Mouse (Mus musculus) thymus, adult 2 months (tissue): ENCODE results near the gene Mrgprb4. TPM values are rescaled to one million over a fixed set of nuclear protein-coding genes. Genes with fewer than 3 reads are reported as not detected.

Experiments
- DNase-seq: peaks from one replicate; pipeline ENCODE4 v3.0.0; 2021
- H3K27ac ChIP-seq: fragments of 200-500 bp; 2 replicates; pipeline ENCODE4 v1.5.1; 2012; ENCODE audit warnings: low read length, control low read depth; ENCODE audit not compliant: control insufficient read depth, insufficient read depth
- H3K27me3 ChIP-seq: fragments of 200-500 bp; 2 replicates; pipeline ENCODE4 v1.6.1; 2012; ENCODE audit warnings: mild to moderate bottlenecking, low read length, moderate library complexity, mixed read lengths; ENCODE audit not compliant: control insufficient read depth, insufficient read depth
- H3K36me3 ChIP-seq: fragments of 200-500 bp; 2 replicates; pipeline ENCODE4 v1.6.1; 2012; ENCODE audit warnings: mild to moderate bottlenecking, low read length, moderate library complexity; ENCODE audit not compliant: control insufficient read depth, insufficient read depth
- H3K4me1 ChIP-seq: fragments of 200-500 bp; replicated peaks from 2 replicates; pipeline ENCODE4 v1.6.1; 2012; ENCODE audit warnings: low read length; ENCODE audit not compliant: control insufficient read depth, insufficient read depth
- H3K4me3 ChIP-seq: fragments of 200-500 bp; 2 replicates; pipeline ENCODE4 v1.5.1; 2012; ENCODE audit warnings: mild to moderate bottlenecking, low read length, control low read depth, moderate library complexity; ENCODE audit not compliant: control insufficient read depth, insufficient read depth
- CTCF ChIP-seq: fragments of 200-500 bp; IDR thresholded peaks from 2 replicates; pipeline ENCODE4 v1.5.1; 2012; ENCODE audit warnings: mild to moderate bottlenecking, control low read depth, low read length, moderate library complexity, borderline replicate concordance; ENCODE audit not compliant: control insufficient read depth, poor library complexity, insufficient read depth; ENCODE audit errors: extremely low read depth
- POLR2A ChIP-seq: fragments of 200-500 bp; IDR thresholded peaks from 2 replicates; pipeline ENCODE4 v1.6.1; 2012; ENCODE audit warnings: mild to moderate bottlenecking, low read length, control low read depth, moderate library complexity; ENCODE audit not compliant: control insufficient read depth, poor library complexity, insufficient read depth; ENCODE audit errors: extremely low read depth
- WGBS: fragments of 180-500 bp; shearing (Covaris S2); methylation state at CpG from one replicate; pipeline ENCODE4 v1.1.7; 2018; 5-methylcytosine and 5-hydroxymethylcytosine counted together
- polyA plus RNA-seq: library from polyadenylated mRNA; depleted of rRNA; stranded (reverse); fragments of >200 nt; gene quantifications from 2 replicates; pipeline ENCODE4 v1.2.3, GENCODE M21; 2012; rRNA removed

Mrgprb4 gene
- polyA plus RNA-seq: not detected in 2 replicates

- no peak for TF ChIP-seq POLR2A
- no peak for TF ChIP-seq CTCF
- Histone ChIP-seq H3K4me3 (no peak within 1 kb of the TSS), H3K4me1 (no peaks in the 10 kb centered on the region), H3K27ac (no peak within 1 kb of the TSS), H3K36me3 (no peaks in the 10 kb centered on the region), H3K27me3 (no peaks in the 10 kb centered on the region)
- 90% methylated on average over 3 of the region's 3 CpGs for WGBS
- no peak for DNase-seq
These were observed at the start of gene Mrgprb4 for GRCm38 (mm10) chr7:48199188-48199587. Mrgprb4 (minus strand) TSS chr7:48199288.

- Histone ChIP-seq H3K4me3 (no peak overlapping the region), H3K27me3 (no peaks in the 10 kb centered on the region), H3K4me1 (no peaks in the 10 kb centered on the region), H3K36me3 (no peaks in the 10 kb centered on the region), H3K27ac (no peak overlapping the region)
- DNase-seq: no peak
- TF ChIP-seq POLR2A (no peak), CTCF (no peak)
These were observed 27.0 kb upstream of the Mrgprb4 start for GRCm38 (mm10) chr7:48226114-48226513.

- H3K4me3 ChIP-seq: no peak overlapping the region
- no peak for DNase-seq
- H3K4me1 ChIP-seq: no peaks in the 10 kb centered on the region
- no peak for TF ChIP-seq POLR2A
- no peak for TF ChIP-seq CTCF
- H3K36me3 ChIP-seq: no peaks in the 10 kb centered on the region
- no peak overlapping the region for H3K27ac ChIP-seq
- H3K27me3 ChIP-seq: no peaks in the 10 kb centered on the region
- WGBS: 80% methylated on average over 5 of the region's 5 CpGs
These were observed 26.0 kb upstream of the Mrgprb4 start for GRCm38 (mm10) chr7:48225065-48225464.

- Histone ChIP-seq H3K4me3 (no peak within 1 kb of the TSS), H3K27ac (no peak within 1 kb of the TSS), H3K4me1 (no peaks in the 10 kb centered on the region), H3K36me3 (no peaks in the 10 kb centered on the region), H3K27me3 (no peaks in the 10 kb centered on the region)
- DNase-seq: no peak
- 80% methylated on average over 2 of the region's 2 CpGs for WGBS
- TF ChIP-seq CTCF: no peak
- TF ChIP-seq POLR2A: no peak
These were observed 30.2 kb downstream of the Mrgprb4 start, which contains the start of gene Mrgprb5 for GRCm38 (mm10) chr7:48168919-48169318. Mrgprb5 (minus strand) TSS chr7:48169019.

GRCm38 (mm10) chr7:48167471-48167870, 31.6 kb downstream of the Mrgprb4 start:
- Histone ChIP-seq H3K36me3 (no peaks in the 10 kb centered on the region), H3K27ac (no peak overlapping the region), H3K4me1 (no peaks in the 10 kb centered on the region), H3K4me3 (no peak overlapping the region), H3K27me3 (no peaks in the 10 kb centered on the region)
- 89% methylated on average over 2 of the region's 2 CpGs for WGBS
- DNase-seq: no peak
- no peak for TF ChIP-seq POLR2A
- TF ChIP-seq CTCF: no peak

Other genes with a start within 250 kb of the Mrgprb4 start
- gene Mrgpra4, start 217.2 kb downstream of the Mrgprb4 start, polyA plus RNA-seq: not detected in 2 replicates
- gene Mrgprx1, start 171.7 kb downstream of the Mrgprb4 start, polyA plus RNA-seq: 0.08 TPM in 1 of 2 replicates, not detected in the other
- not detected in 2 replicates for gene Mrgprb5, start 30.3 kb downstream of the Mrgprb4 start, polyA plus RNA-seq
- gene Mrgprb8, start 189.2 kb upstream of the Mrgprb4 start, polyA plus RNA-seq: not detected in 2 replicates